Mouse (Mus musculus): Measurements from ENCODE around the gene Cib1. TPM values are rescaled to one million over a fixed set of nuclear protein-coding genes. Genes with fewer than 3 reads are reported as not detected.
A peak's percentile ranks its signal among the peaks of the same experiment; 100 is the strongest.

Cib1 gene
- polyA plus RNA-seq, 1 experiment from 2014 or later, result 24.2 TPM

DNA sequence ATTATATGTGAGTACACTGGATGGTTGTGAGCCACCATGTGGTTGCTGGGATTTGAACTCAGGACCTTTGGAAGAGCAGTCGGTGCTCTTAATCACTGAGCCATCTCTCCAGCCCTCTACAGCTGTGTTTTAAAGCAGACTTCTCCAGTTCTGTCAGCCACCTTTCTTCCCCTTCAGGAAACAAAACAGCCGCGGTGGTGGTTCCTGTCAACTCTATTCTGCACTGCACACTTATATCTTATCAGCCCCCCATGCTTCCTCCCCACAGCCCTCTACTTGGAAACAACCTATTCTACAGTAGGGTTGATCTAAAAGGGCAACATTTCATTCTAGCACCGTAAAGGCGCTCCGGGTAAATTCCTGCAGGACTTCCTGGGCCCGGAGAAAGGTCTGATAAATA lies 14.2 kb upstream of the Cib1 start:
- Histone ChIP-seq H3K9ac (replicated peaks; ENCODE audit: low read length) (peak overlapping the region; percentile 1; the same call in 1 of the 2 replicates), H3K27me3 (ENCODE audit: control insufficient read depth, insufficient read depth, low read length) (no peaks in the 10 kb centered on the region), H3K27ac (replicated peaks; ENCODE audit: low read depth, low read length) (peak overlapping the region; percentile 90), H3K4me1 (ENCODE audit: control insufficient read depth, insufficient read depth, low read length) (no peaks in the 10 kb centered on the region), H3K36me3 (ENCODE audit: control insufficient read depth, insufficient read depth, low read length) (no peaks in the 10 kb centered on the region), H3K9me3 (ENCODE audit: control insufficient read depth, low read length) (no peaks in the 10 kb centered on the region), H3K4me2 (ENCODE audit: low read length) (peak overlapping the region; percentile 60), H3K4me3 (replicated peaks; ENCODE audit: low read depth, low read length) (peak overlapping the region; percentile 55)
- DNase-seq, result no peak
- no peak for ATAC-seq (ENCODE audit: low FRiP score, low TSS enrichment)
- WGBS, result 71% methylated on average over 7 of the region's 7 CpGs

DNA sequence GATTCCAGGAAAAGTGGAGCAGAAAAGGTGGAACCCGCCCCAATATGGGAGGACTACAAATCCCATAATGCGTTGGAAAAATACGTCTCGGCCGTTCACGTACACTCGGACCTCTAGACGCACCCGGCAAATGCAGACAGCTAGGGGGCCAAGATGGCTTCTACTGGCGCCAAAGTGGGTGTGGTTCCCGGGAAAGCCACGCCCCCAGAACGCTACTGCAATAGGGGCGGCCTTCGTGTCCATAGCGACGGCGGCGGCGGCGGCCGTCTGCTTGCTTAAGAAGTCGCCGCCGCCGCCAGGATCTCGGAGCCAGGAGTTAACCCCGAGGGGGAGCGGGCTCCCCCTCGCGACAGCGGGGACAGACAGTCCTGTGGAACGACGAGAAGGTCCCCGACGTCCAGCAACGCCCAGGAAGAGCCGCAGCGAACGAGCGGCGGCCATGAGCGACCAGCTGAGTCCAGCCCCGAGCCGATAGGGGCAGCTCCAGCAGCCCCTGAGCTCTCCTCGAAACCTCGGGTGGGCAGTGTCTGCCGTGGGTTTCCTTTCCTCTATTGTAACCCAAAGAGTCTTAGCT lies 13.6 kb upstream of the Cib1 start, which contains the start of gene Ttll13:
TSS of gene Ttll13 (plus strand) at position 229 of the 574 bp plus-strand sequence.
- H3K27me3 ChIP-seq (ENCODE audit: control insufficient read depth, insufficient read depth, low read length), result no peaks in the 10 kb centered on the region

DNA sequence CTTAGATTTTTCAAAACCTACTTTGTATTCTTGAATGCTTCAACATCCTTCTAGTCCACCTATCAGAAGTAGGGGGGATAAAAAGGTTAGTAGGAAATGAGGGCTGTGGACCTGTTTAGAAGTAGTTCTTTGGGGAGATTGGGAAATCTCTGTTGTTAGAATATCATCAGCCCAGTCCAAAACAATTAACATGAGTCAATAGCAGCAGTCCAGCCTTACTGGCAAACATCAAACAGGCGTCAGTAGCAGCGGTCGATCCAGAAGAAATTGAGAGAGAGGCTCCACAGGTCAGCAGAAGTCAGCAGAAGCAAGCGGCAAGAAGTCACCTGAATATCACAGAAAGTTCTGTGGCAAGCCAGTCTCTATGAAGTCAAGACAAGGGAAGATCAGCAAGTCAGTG lies 12.2 kb upstream of the Cib1 start:
- no peak for ATAC-seq (ENCODE audit: low FRiP score, low TSS enrichment)
- Histone ChIP-seq H3K4me1 (ENCODE audit: control insufficient read depth, insufficient read depth, low read length) (no peaks in the 10 kb centered on the region), H3K9me3 (ENCODE audit: control insufficient read depth, low read length) (no peaks in the 10 kb centered on the region), H3K4me3 (replicated peaks; ENCODE audit: low read depth, low read length) (no peak overlapping the region), H3K27me3 (ENCODE audit: control insufficient read depth, insufficient read depth, low read length) (no peaks in the 10 kb centered on the region), H3K9ac (replicated peaks; ENCODE audit: low read length) (no peak overlapping the region), H3K4me2 (ENCODE audit: low read length) (no peak overlapping the region), H3K36me3 (ENCODE audit: control insufficient read depth, insufficient read depth, low read length) (0 out of 2 replicates have a peak, but pooled peaks cover 4% of the 10 kb centered on the region), H3K27ac (replicated peaks; ENCODE audit: low read depth, low read length) (no peak overlapping the region)
- 96% methylated on average over 4 of the region's 4 CpGs for WGBS
- DNase-seq, result no peak

More for the DNA sequence above, 13.6 kb upstream of the Cib1 start, which contains the start of gene Ttll13:
- Histone ChIP-seq H3K36me3 (ENCODE audit: control insufficient read depth, insufficient read depth, low read length) (0 out of 2 replicates have a peak, but pooled peaks cover 1% of the 10 kb centered on the region), H3K4me2 (ENCODE audit: low read length) (peak within 1 kb of the TSS; percentile 60), H3K27ac (replicated peaks; ENCODE audit: low read depth, low read length) (peak within 1 kb of the TSS; percentile 90), H3K9me3 (ENCODE audit: control insufficient read depth, low read length) (no peaks in the 10 kb centered on the region), H3K4me3 (replicated peaks; ENCODE audit: low read depth, low read length) (peak within 1 kb of the TSS; percentile 55), H3K9ac (replicated peaks; ENCODE audit: low read length) (peak within 1 kb of the TSS; percentile 72), H3K4me1 (ENCODE audit: control insufficient read depth, insufficient read depth, low read length) (no peaks in the 10 kb centered on the region)
- under 1% methylated on average over 48 of the region's 48 CpGs for WGBS
- ATAC-seq (ENCODE audit: low FRiP score, low TSS enrichment) (peak; percentile 99), DNase-seq (peak; percentile 99)

DNA sequence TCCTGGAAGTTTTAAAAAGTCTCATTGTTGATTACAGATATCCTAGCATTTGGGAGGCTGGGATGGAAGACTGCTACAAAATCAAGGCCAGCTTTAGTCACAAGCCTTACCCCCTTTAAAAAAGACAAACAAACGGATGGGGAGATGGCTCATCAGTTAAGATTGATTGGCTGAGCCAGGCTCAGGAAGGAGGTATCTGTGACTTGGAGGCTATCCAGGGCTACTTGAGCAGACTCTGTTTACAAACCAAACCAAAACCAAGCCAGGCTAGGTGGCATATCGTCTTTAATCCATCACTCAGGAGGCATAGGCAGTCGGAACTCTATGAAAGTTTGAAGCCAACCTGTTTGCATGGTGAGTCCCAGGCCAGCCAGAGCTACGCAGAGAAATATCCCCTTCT lies 9.0 kb upstream of the Cib1 start:
- H3K27me3 ChIP-seq (ENCODE audit: control insufficient read depth, insufficient read depth, low read length), result no peaks in the 10 kb centered on the region
- H3K27ac ChIP-seq (replicated peaks; ENCODE audit: low read depth, low read length), result no peak overlapping the region
- H3K9me3 ChIP-seq (ENCODE audit: control insufficient read depth, low read length), result no peaks in the 10 kb centered on the region
- ATAC-seq (ENCODE audit: low FRiP score, low TSS enrichment) (no peak), DNase-seq (no peak)
- WGBS, result 93% methylated on average over 4 of the region's 4 CpGs
- H3K4me1 ChIP-seq (ENCODE audit: control insufficient read depth, insufficient read depth, low read length), result no peaks in the 10 kb centered on the region
- peaks cover 19% of the 10 kb centered on the region for H3K36me3 ChIP-seq (ENCODE audit: control insufficient read depth, insufficient read depth, low read length)
- no peak overlapping the region for H3K4me2 ChIP-seq (ENCODE audit: low read length)
- H3K4me3 ChIP-seq (replicated peaks; ENCODE audit: low read depth, low read length), result no peak overlapping the region
- no peak overlapping the region for H3K9ac ChIP-seq (replicated peaks; ENCODE audit: low read length)

DNA sequence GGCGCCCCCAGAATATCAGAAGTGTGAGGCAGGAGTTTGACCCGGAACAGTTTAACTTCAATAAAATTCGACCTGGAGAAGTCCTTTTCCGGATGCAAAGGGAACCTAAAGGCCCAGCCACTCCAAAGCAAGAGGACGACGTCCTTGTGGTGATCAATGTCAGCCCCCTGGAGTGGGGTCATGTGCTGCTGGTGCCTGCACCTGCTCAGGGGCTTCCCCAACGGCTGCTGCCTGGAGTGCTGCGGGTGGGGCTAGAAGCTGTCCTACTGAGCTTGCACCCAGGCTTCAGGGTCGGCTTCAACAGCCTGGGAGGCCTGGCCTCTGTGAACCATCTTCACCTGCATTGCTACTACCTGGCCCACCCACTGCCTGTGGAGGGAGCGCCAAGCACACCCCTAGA lies 5.9 kb upstream of the Cib1 start:
- Histone ChIP-seq H3K27me3 (ENCODE audit: control insufficient read depth, insufficient read depth, low read length) (no peaks in the 10 kb centered on the region), H3K9ac (replicated peaks; ENCODE audit: low read length) (no peak overlapping the region), H3K4me2 (ENCODE audit: low read length) (no peak overlapping the region), H3K27ac (replicated peaks; ENCODE audit: low read depth, low read length) (no peak overlapping the region), H3K4me1 (ENCODE audit: control insufficient read depth, insufficient read depth, low read length) (peaks cover 7% of the 10 kb centered on the region; the same call in 1 of the 2 replicates), H3K36me3 (ENCODE audit: control insufficient read depth, insufficient read depth, low read length) (peaks cover 19% of the 10 kb centered on the region), H3K9me3 (ENCODE audit: control insufficient read depth, low read length) (no peaks in the 10 kb centered on the region), H3K4me3 (replicated peaks; ENCODE audit: low read depth, low read length) (no peak overlapping the region)
- ATAC-seq (ENCODE audit: low FRiP score, low TSS enrichment) (no peak), DNase-seq (no peak)
- WGBS, result 91% methylated on average over 10 of the region's 10 CpGs

DNA sequence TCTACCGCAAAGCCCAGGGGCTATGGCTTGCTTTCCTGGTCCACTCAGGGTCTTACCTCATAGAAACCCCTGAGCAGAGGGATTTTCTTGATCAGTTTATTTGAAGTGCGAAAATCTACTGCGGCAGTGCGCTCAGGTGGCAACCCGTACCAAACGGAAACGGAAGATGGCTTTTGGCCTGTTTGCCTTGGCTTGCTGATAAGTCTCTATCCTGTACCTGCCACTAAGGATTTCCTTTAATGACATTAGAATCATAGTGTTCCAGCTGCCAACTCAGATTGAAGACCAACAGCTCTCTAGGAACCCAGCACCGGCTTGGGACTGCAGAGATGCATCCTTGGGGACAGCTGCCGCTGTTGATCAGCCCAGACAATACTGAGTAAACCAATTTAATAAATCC lies 1.2 kb upstream of the Cib1 start:
- Histone ChIP-seq H3K9ac (replicated peaks; ENCODE audit: low read length) (no peak overlapping the region), H3K27ac (replicated peaks; ENCODE audit: low read depth, low read length) (no peak overlapping the region), H3K36me3 (ENCODE audit: control insufficient read depth, insufficient read depth, low read length) (peaks cover 8% of the 10 kb centered on the region), H3K4me1 (ENCODE audit: control insufficient read depth, insufficient read depth, low read length) (peaks cover 17% of the 10 kb centered on the region; the same call in 1 of the 2 replicates), H3K27me3 (ENCODE audit: control insufficient read depth, insufficient read depth, low read length) (no peaks in the 10 kb centered on the region), H3K4me3 (replicated peaks; ENCODE audit: low read depth, low read length) (peak overlapping the region; percentile 71; the same call in 1 of the 2 replicates), H3K9me3 (ENCODE audit: control insufficient read depth, low read length) (no peaks in the 10 kb centered on the region), H3K4me2 (ENCODE audit: low read length) (peak overlapping the region; percentile 93)
- 66% methylated on average over 9 of the region's 9 CpGs for WGBS
- no peak for DNase-seq
- no peak for ATAC-seq (ENCODE audit: low FRiP score, low TSS enrichment)

DNA sequence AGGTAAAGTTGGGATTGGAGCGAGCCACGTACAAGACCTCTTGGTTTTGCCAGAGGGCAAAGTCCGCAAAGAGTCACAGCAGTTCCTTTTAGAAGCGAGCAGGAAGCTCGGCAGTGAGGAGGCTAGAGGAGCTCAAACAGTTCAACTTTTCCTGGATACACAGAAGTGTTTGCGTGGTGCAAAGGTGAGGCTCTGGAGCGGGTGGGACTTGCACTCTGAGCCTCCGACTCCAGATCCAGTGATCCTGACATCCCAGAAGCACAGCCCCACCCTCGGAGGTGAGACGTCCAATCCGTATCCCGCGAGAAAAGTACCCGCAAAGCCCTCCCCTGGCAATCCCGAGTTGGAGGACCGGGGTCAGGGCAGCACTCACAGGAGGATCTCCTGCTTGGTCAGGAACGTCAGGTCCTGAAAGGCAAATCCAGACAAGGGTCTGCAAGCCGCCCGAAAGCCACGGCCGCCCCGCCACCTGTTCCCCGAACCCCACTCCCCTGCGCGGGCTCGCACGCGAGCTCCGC lies 583 bp downstream of the Cib1 start:
- H3K4me2 ChIP-seq (ENCODE audit: low read length), result peak overlapping the region; percentile 93
- peak overlapping the region; percentile 62 for H3K9ac ChIP-seq (replicated peaks; ENCODE audit: low read length)
- peaks cover 5% of the 10 kb centered on the region for H3K36me3 ChIP-seq (ENCODE audit: control insufficient read depth, insufficient read depth, low read length)
- H3K4me1 ChIP-seq (ENCODE audit: control insufficient read depth, insufficient read depth, low read length), result peaks cover 17% of the 10 kb centered on the region; the same call in 1 of the 2 replicates
- WGBS, result under 1% methylated on average over 29 of the region's 29 CpGs
- no peak overlapping the region for H3K27ac ChIP-seq (replicated peaks; ENCODE audit: low read depth, low read length)
- DNase-seq, result no peak
- no peak; the same call in 1 of the 2 replicates for ATAC-seq (ENCODE audit: low FRiP score, low TSS enrichment)
- no peaks in the 10 kb centered on the region for H3K27me3 ChIP-seq (ENCODE audit: control insufficient read depth, insufficient read depth, low read length)
- H3K9me3 ChIP-seq (ENCODE audit: control insufficient read depth, low read length), result no peaks in the 10 kb centered on the region
- H3K4me3 ChIP-seq (replicated peaks; ENCODE audit: low read depth, low read length), result peak overlapping the region; percentile 71

DNA sequence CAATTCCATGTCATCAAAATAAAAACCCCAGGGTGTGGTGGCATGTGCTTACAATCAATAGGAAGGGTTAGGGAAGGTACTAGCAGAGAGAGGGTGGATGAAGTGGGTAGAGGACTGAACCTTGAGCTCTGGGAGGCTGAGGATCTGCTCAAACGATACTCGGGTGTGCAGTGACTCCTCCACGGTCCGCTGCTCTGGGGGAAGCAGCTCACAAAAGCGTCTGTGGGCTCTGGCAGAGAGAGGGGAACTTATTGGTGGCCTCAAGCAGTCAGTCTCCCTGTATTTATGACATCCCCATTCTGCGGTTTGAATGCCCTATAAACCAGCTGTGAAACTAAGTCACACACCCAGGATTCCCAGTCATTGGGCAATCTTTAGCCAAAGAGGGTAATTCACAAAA lies 2.4 kb downstream of the Cib1 start:
- ATAC-seq (ENCODE audit: low FRiP score, low TSS enrichment) (no peak), DNase-seq (no peak)
- peaks cover 17% of the 10 kb centered on the region; the same call in 1 of the 2 replicates for H3K4me1 ChIP-seq (ENCODE audit: control insufficient read depth, insufficient read depth, low read length)
- no peak overlapping the region for H3K4me2 ChIP-seq (ENCODE audit: low read length)
- no peak overlapping the region for H3K27ac ChIP-seq (replicated peaks; ENCODE audit: low read depth, low read length)
- no peaks in the 10 kb centered on the region for H3K27me3 ChIP-seq (ENCODE audit: control insufficient read depth, insufficient read depth, low read length)
- WGBS, result 38% methylated on average over 6 of the region's 6 CpGs
- no peak overlapping the region for H3K4me3 ChIP-seq (replicated peaks; ENCODE audit: low read depth, low read length)
- H3K36me3 ChIP-seq (ENCODE audit: control insufficient read depth, insufficient read depth, low read length), result peaks cover 22% of the 10 kb centered on the region
- H3K9me3 ChIP-seq (ENCODE audit: control insufficient read depth, low read length), result no peaks in the 10 kb centered on the region
- no peak overlapping the region for H3K9ac ChIP-seq (replicated peaks; ENCODE audit: low read length)

DNA sequence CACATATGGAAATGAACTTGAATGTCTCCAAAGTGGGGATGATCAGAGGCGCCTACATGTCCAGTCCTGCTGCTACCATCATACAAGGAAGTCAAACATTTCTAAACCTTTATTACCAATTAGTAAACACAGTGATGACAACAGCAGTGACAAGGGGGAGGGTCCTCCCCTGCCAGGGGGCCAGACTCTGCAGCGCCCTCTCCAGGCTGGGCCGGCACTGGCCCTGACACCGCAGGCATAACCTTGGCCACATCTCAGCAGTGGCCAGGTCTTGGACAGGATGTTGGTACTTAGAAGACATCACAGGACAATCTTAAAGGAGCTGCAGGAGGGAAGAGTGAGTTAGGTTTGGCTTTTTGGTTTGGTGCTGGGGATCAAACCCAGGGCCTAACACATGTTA lies 5.5 kb downstream of the Cib1 start:
- no peak overlapping the region for H3K4me3 ChIP-seq (replicated peaks; ENCODE audit: low read depth, low read length)
- H3K4me2 ChIP-seq (ENCODE audit: low read length), result no peak overlapping the region
- H3K4me1 ChIP-seq (ENCODE audit: control insufficient read depth, insufficient read depth, low read length), result 0 out of 2 replicates have a peak, but pooled peaks cover 4% of the 10 kb centered on the region
- no peaks in the 10 kb centered on the region for H3K9me3 ChIP-seq (ENCODE audit: control insufficient read depth, low read length)
- no peak overlapping the region for H3K9ac ChIP-seq (replicated peaks; ENCODE audit: low read length)
- no peak overlapping the region for H3K27ac ChIP-seq (replicated peaks; ENCODE audit: low read depth, low read length)
- DNase-seq (no peak), ATAC-seq (ENCODE audit: low FRiP score, low TSS enrichment) (no peak)
- H3K36me3 ChIP-seq (ENCODE audit: control insufficient read depth, insufficient read depth, low read length), result peaks cover 50% of the 10 kb centered on the region
- 97% methylated on average over 4 of the region's 4 CpGs for WGBS
- no peaks in the 10 kb centered on the region for H3K27me3 ChIP-seq (ENCODE audit: control insufficient read depth, insufficient read depth, low read length)

Data from midbrain, embryonic 14.5 days (tissue).